Mouse (Mus musculus): ENCODE measurements around the gene Rab38.

DNA sequence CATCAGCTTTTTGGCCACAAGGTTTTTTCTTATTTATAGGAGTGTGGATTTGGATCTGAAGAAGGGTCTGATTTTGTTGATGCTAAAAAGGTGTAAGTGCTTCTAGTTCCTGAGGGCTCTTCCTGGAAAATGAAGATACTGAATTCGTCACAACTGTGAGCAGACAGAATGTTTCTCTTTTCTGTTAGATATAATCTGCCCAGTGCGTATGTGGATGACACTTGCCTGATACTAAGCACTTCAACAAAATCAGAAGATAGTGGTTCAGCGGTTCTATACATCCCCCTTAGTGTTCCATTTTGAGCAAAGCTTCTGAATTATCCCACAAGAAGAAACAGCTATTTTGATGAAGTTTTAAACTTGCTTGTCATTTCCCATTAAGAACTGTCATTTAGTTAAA is 2.6 kb upstream of the Rab38 start:
- TF ChIP-seq CTCF (conservative IDR thresholded peaks at IDR 0.05; ENCODE audit: insufficient read depth, insufficient read length, low read depth, low read length): no peak
- TF ChIP-seq POLR2A (IDR thresholded peaks at IDR 0.05; ENCODE audit: low read depth, low read length): no peak
